Mouse (Mus musculus) left cerebral cortex, postnatal 25 days (tissue): ENCODE measurements at regions not wholly inside any gene's neighbourhood (a gene's known extent, or its start where the extent isn't known, plus 50 kb on each side); places are given as distances from the start of the nearest gene placed in this dataset.
"Not testable (repeated sequence)": the region's sequence is repeated elsewhere in the genome, so short reads cannot be mapped to it uniquely, and the experiment has no call there.

Experiments
- DNase-seq, 2 experiments: peaks; one replicate each; pipeline ENCODE4 v3.0.0; 2022; ENCODE audit warnings: low spot score in 2 of 2, mixed read lengths in 1 of 2
- intact Hi-C: fragments of 180-260 bp; cut with DNase I; formaldehyde crosslinking; loops from one replicate; pipeline ENCODE4 v1.15.1; 2025

- intact Hi-C loops: no loop called here
Observed at GRCm38 (mm10) chr2:166481362-166481761, 232.3 kb downstream of the Prex1 start.

DNA sequence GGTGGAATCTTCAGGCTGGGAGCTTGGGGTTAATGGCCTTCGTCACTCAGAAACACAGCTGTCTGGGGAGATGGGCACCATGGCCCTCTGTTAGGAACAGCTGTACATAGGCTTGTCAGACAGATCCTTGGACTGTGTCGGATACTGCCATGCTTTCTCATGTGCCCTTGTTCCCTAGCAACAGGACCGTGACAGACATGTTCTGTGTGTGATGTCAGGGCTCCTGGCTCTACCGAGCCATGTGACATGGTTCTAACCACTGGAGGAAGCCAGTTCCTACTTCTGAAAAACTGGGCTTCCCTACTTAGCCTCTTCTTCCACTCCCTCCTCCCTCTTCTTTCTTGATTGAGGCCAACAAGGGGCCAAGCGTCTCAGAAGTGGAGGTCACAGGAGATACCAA, 232.7 kb downstream of the Prex1 start:
- intact Hi-C loops: no loop called here

More at GRCm38 (mm10) chr2:166481362-166481761, 232.3 kb downstream of the Prex1 start:
- no peak for DNase-seq

GRCm38 (mm10) chr2:166476953-166477352, 236.7 kb downstream of the Prex1 start:
- DNase-seq: no peak
- intact Hi-C loops: no loop called here

More for the DNA sequence above, 232.7 kb downstream of the Prex1 start:
- DNase-seq: no peak

DNA sequence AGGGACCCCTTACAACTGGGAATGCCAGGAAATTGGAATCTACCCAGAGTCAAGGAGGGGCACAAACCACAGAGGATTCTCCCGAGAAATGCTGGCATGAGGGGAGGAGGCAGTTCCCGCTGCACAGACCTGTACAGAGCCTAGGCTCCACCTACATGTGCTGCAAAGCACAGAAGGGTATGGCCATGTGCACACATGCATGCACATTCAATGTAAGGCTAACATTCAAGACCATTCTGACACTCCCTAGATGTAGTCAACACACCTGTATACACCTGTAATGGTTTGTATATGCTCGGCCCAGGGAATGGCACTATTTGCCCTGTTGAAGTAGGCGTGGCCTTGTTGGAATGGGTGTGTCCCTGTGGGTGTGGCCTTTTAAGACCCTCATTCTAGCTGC, 238.0 kb downstream of the Prex1 start:
- no peak for DNase-seq
- intact Hi-C loops: no loop called here

DNA sequence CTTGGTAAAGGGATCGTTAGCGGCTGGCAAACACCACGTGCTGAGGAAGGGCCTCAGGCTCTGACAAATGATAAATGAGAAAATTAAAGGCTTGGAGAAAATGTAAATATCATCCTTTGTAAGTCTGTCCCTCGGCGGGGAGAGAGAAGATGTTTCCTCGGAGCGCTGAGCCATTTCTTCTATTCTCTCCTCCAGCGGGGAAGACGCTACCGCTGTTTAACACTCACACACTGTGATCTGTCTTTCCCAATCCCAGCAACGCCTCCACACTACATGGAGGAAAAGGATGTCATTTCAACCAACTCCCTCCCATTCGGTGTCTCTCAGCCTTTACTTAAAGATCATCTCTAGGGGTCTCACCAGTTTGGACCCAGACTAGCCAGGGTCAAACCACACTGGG, 239.0 kb downstream of the Prex1 start:
- intact Hi-C loops: no loop called here
- DNase-seq: peak; percentile 37 to 72

GRCm38 (mm10) chr2:166471257-166471753, 242.3 kb downstream of the Prex1 start:
- intact Hi-C loops: no loop called here
- no peak for DNase-seq

GRCm38 (mm10) chr2:166469046-166469593, 244.5 kb downstream of the Prex1 start:
- intact Hi-C loops: no loop called here
- no peak for DNase-seq

- intact Hi-C loops: no loop called here
- no peak for DNase-seq
Observed at GRCm38 (mm10) chr2:166467137-166467536, 246.5 kb downstream of the Prex1 start.

- DNase-seq: no peak
- intact Hi-C loops: no loop called here
Observed at GRCm38 (mm10) chr2:166465531-166465930, 248.1 kb downstream of the Prex1 start.

GRCm38 (mm10) chr2:166463539-166463938, 250.1 kb downstream of the Prex1 start:
- DNase-seq: peak; percentile 41 to 91
- intact Hi-C loops: no loop called here

DNA sequence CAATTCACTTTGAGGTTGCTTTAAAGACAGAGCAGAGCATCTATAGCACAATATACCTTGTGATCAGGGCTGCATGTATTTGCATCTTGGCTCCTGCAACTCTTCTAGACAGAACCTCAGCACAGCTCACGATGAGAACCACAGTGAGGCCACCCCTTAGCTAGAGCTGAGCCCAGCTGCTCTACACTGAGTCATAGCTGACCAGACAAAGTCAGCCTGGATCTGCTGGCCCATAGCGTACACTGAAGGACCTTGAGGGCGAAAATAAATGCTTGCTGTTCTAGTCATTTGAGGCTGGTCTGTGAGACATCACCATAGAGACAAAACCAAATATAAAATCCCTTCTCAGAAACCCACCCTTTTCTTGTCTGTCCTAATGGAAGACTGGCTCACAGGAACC, 251.7 kb downstream of the Prex1 start:
- intact Hi-C loops: no loop called here
- peak in 1 of 2 experiments; percentile 54 for DNase-seq

GRCm38 (mm10) chr2:166461103-166461502, 252.5 kb downstream of the Prex1 start:
- intact Hi-C loops: no loop called here
- DNase-seq: no peak

- DNase-seq: no peak
- intact Hi-C loops: no loop called here
Observed at GRCm38 (mm10) chr2:166459955-166460354, 253.7 kb downstream of the Prex1 start.

DNA sequence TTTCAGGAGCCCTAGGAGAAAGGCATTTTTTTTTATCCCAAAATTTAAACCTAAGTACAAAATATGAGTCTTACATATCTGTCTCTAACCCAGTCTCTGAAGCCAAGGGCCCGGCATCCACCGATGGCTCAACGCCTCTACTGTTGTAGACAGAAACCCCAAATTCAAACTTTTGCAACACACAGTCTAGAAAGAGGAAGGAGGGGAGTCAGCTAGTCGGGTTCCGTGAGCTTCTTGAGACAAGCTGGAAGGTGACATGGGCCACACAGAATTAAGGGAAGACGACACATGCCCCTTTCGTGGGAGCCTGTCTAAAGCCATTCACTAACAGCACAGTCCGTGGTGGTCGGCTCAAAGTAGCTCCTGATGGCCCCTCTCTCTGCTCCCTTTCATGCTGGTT, 254.7 kb downstream of the Prex1 start:
- intact Hi-C loops: no loop called here

DNA sequence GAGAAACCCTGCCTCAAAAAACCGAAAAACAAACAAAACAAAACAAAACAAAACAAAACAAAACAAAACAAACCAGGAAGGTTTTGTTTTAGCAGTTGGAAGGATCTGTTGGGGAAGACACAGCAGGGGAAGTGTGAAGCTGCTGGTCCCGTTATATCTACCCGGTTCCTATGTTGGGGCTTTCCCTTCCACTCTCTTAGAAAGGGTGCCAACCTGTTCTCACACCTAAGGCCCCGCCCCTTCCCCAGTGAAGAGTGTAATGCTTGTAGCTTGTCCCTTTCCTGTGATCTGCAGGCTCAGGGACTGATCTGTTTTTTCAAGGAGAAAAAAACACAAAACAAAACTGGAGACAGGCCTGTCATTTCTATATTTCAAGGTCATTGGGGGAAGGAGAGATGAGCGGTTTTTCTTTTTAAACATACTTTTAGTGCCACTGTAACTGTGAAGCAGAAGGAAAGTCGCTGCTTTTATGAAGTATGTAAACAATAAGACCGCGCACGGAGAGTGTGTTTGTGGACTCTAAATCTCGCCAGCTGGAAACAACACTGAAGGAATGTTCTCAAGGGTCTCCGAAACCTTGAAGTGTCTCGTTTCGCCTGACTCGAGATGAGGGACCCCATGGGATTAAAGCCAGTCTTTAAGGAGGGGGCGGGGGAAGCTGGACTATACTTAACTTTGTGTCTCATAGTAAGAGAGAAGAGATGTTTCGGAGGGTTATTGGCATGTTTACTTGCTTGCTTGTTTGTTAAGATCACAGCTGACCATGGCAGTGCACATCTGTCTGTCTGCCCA, 256.1 kb downstream of the Prex1 start:
- intact Hi-C loops: no loop called here
- DNase-seq: no peak

More for the DNA sequence above, 254.7 kb downstream of the Prex1 start:
- no peak for DNase-seq

- intact Hi-C loops, DNase-seq: not testable (repeated sequence)
Observed at GRCm38 (mm10) chr2:166454160-166454888, 259.3 kb downstream of the Prex1 start.

DNA sequence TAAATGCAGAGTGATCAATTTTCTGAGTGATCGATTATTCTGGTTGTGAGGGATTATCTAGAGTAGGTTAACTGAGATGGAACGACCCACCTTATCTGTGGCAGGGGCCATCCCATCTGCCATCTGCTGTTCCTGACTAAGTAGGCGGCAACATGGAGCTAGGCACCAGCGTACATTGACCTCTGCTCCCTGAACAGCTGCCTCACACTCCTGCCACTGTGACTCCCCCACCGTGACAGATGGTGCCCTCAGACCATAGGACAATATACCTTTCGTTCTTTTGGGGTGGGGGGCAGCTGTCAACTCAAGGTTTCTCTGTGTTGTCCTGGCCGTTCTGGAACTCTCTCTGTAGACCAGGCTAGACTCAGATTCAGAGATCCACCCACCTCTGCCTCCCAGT, 262.7 kb downstream of the Prex1 start:
- intact Hi-C loops: no loop called here
- DNase-seq: no peak

DNA sequence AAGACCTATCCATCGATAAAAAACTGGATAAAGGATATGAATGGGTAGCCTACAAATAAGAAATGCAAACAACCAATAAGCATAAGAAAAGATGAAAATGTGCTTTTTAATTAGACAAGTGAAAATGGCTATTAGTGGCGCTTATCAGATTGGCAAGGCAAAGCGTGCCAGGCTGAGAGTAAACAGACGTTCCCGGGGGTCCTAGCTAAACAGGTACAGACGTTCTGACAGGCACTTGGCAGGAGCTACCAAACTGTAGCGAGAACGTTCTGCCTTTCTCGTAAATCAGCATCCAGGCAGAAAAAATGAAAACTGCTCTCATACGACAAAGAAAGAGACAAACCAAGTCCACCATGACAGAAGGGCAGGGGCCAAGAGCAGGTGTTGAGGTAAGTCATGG, 263.3 kb downstream of the Prex1 start:
- DNase-seq: no peak
- intact Hi-C loops: no loop called here

DNA sequence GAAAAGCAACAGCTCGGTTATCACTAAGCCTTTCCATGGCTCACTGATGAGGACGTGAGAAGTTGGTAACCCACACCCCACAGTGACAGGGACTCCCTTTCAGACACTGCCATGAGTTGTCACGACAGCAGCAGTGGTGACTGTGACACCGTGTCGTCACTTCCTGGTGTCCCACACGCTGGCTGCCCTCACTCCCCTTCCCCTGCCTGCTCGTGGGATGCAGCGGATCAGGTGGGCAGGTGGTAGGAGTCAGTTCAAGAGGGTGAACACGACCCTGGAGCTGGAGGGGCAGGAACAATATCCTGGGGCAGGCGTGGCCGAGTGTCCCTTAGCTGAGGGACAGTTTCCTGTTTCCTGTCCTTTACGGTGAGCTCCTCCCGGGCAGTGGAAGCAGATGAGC, 264.9 kb downstream of the Prex1 start:
- DNase-seq: no peak
- intact Hi-C loops: no loop called here

GRCm38 (mm10) chr2:166448161-166448560, 265.5 kb downstream of the Prex1 start:
- intact Hi-C loops: no loop called here
- peak in 1 of 2 experiments; percentile 40 for DNase-seq

GRCm38 (mm10) chr2:166446536-166446935, 267.1 kb downstream of the Prex1 start:
- no peak for DNase-seq
- intact Hi-C loops: no loop called here
